Mouse (Mus musculus) thymus, adult 2 months (tissue): ENCODE data around the gene Pccb.

Experiments
- CTCF ChIP-seq: fragments of 200-500 bp; IDR thresholded peaks from 2 replicates; pipeline ENCODE4 v1.5.1; 2012; ENCODE audit warnings: mild to moderate bottlenecking, control low read depth, low read length, moderate library complexity, borderline replicate concordance; ENCODE audit not compliant: control insufficient read depth, poor library complexity, insufficient read depth; ENCODE audit errors: extremely low read depth
- POLR2A ChIP-seq: fragments of 200-500 bp; IDR thresholded peaks from 2 replicates; pipeline ENCODE4 v1.6.1; 2012; ENCODE audit warnings: mild to moderate bottlenecking, low read length, control low read depth, moderate library complexity; ENCODE audit not compliant: control insufficient read depth, poor library complexity, insufficient read depth; ENCODE audit errors: extremely low read depth

GRCm38 (mm10) chr9:101062253-101062780 lies 27.6 kb upstream of the Pccb start:
- TF ChIP-seq POLR2A (no peak), CTCF (no peak)
